Mouse (Mus musculus) 3134 (cell line): ENCODE data around the gene Mtmr1.
"Not testable (repeated sequence)": the region's sequence is repeated elsewhere in the genome, so short reads cannot be mapped to it uniquely, and the experiment has no call there.

ENCODE experiments used
- DNase-seq: peaks from one replicate; pipeline ENCODE4 v3.0.0-alpha.2; 2011; ENCODE audit warnings: low spot score; ENCODE audit not compliant: insufficient read length; ENCODE audit errors: extremely low read depth

Mtmr1 gene

GRCm38 (mm10) chrX:71364554-71364991 lies at the start of gene Mtmr1:
Gene Mtmr1, plus strand, starts transcription at chrX:71364760.
- peak; percentile 82 for DNase-seq

DNA sequence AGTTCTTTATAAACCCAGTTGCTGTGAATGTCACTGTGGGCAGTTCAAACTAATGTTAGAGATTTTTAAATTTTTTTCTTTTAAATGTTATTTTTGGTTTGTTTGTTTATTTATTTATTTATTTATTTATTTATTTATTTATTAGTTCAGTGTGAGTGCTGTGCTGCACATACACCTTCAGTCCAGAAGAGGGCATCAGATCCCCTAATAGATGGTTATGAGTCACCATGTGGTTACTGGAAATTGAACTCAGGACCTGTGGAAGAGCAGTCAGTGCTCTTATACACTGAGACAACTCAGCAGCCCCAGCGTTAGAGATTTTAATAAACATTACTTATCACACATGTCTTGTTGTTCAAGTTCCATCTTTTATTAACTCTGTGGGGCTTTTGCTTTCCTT lies 12.5 kb upstream of the Mtmr1 start:
- no peak for DNase-seq

GRCm38 (mm10) chrX:71355331-71355730 lies 9.2 kb upstream of the Mtmr1 start:
- no peak for DNase-seq

DNA sequence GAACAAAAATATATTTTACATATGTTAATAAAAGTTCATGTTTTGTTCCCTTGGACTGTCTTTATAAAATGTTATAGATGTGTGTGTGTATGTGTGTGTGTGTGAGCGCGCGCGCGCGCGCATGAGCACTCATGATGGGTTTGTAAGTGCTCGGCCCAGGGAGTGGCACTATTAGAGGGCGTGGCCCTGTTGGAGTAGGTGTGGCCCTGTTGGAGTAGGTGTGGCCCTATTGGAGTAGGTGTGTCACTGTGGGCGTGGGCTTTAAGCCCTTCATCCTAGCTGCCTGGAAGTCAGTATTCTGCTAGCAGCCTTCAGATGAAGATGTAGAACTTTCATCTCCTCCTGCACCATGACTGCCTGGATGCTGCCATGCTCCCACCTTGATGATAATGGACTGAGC lies 2.8 kb upstream of the Mtmr1 start:
- not testable (repeated sequence) for DNase-seq

DNA sequence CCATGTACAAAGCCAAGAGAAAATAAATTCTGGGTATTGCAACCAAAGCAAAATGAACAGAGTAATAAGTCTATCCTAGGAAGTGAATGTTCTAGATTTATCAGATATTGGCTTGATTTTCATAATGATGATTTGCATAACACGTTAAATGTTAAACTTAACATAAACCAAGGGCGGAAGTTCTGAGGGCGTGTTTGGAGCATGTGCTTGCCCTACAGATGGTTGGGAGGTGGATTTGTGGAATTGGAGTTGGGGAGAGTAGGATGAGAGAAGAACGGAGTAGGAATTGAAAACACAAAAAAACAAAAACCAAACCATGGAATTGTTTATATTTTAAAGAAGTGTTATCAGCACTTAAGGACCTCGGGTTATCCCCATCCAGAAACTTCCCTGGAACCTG lies 498 bp upstream of the Mtmr1 start:
- DNase-seq: no peak

DNA sequence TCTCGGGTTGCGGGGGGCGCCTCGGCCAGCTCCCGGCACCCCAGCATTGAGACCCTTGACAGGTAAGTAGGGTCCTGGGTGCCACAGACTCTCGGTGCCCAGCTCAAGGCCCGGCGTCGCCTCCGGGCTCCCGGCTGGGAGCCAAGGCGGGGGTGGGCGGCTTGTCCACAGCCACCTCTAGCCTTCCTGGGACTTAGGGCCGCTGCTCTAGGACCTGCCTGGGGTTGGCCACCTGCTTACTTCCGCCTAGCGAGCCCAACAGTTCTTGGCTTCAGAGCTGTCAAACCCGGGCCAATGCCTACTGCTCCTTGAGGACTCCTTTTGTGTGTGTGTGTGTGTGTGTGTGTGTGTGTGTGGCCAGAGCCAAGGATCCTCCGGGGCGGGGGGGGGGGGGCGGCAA lies 451 bp downstream of the Mtmr1 start:
- DNase-seq: peak; percentile 67

DNA sequence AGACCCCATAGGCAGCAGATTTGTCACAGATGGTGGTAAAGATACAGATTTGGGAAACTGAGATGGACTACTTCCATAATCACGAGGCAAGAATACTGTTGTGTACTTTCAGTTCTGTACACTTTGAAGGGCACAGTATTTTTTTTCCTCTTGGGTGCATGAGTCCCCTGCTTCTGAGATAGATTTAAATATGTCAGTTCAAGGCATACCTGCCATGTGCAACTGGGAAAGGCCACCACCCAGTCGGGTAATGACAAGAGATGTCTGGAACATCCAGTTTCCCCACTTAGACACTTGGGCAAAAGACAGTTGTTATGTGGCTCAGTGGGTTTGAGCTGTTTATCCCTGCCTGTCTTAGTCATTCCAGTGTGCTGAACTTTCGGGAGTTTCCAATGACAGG lies 950 bp downstream of the Mtmr1 start:
- DNase-seq: no peak

- DNase-seq: no peak
These were observed 2.4 kb downstream of the Mtmr1 start for GRCm38 (mm10) chrX:71366973-71367372.

DNA sequence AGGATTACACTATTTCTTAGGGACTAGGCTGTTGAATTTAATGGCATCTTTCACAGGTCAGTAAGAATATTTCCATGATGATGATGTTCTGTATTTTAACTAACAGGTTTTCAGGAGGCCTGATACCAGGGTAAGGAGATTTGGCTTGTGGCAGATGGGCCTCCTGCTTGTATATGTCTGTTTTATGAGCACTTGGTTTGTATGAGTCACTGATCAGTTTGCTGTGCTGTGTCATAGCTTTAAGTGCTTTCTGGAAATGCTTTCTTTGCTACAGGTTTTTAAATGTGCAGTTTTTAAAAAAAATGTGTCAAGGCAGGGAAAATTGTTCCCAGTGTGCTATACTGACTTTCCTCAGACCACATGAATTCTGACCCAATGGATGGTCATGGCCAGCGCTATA lies 12.2 kb downstream of the Mtmr1 start:
- no peak for DNase-seq

- no peak for DNase-seq
These were observed 13.9 kb downstream of the Mtmr1 start for GRCm38 (mm10) chrX:71378435-71378834.

GRCm38 (mm10) chrX:71381571-71381970 lies 17.0 kb downstream of the Mtmr1 start:
- DNase-seq: no peak

DNA sequence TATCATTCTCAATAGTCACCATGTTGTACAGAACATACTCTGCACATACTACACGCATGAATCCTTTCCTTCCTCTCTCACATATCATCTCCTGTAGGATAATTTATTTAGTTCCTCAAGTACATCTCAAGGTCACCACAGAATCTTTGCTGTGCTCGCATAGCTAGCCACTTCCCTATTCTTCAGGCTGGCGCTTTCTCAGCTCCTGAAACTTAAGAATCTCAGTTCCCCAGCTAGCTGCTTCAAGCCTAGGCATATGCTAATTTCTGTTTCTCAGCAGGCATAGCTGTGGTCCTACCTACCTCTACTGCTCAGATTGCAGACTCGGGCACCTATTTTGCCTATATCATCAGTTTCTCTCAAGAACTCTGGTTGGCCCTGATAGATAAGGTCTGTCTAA lies 31.8 kb downstream of the Mtmr1 start:
- DNase-seq: no peak

- no peak for DNase-seq
These were observed 41.7 kb downstream of the Mtmr1 start for GRCm38 (mm10) chrX:71406290-71406689.

DNA sequence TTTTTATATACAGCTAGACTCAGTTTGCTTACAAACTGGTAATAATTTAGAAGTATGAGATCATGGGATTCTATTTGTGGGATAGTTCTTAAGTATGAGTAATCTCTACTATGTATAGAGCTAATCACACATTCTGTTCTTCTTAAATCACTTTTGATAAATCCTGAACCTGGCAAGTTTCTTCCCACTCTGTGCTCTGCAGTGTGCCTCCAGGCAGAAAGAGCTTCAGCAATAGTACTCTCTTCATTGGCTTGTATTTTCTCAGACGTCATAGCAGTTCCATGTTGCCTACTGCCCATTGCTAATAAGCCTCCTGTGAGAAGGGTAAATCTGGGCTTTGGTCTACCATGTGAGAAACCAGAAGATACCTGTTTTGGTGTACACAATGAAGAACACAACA lies 43.8 kb downstream of the Mtmr1 start:
- DNase-seq: no peak

DNA sequence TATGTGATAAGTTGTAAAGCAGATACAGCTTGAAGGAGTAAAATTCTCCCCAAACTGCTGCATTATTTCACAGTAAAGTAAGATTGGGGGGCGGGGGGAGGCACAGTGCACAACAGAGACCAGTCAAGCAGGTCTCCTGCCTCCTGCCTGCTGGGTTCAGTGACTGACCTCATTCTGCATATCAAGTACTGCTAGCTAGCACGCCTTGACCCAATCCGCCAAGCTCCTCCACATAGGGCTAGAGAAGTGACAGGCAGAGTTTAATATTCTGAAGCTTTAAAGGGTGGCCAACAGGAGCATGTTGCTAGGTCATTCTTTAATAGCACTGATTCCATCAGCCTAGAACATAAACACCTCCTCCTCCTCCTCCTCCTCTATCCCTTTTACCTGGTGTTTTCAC lies 48.2 kb downstream of the Mtmr1 start:
- DNase-seq: no peak

GRCm38 (mm10) chrX:71413616-71414015 lies 49.1 kb downstream of the Mtmr1 start:
- no peak for DNase-seq

DNA sequence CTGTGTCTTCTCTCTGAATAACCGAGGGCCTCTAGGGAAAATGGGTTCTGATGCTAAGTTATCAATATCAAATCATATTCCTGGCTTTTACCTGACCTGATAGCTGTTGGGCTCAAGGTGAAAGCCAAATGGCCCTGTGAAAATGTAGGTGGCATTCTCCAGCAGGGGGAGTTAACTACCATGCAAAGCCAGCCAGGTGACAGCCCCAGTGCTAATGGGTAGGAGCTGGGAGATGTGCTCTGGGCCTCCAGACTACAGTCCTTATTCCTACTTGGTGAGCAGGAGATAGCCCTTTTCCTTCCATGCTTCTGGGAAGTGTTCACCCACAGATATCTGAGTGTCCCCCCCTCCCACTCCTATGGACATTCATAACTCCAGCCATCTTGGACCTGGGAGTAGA lies 60.3 kb downstream of the Mtmr1 start:
- DNase-seq: no peak

GRCm38 (mm10) chrX:71425746-71426519 lies 61.4 kb downstream of the Mtmr1 start:
- DNase-seq: peak; percentile 11

DNA sequence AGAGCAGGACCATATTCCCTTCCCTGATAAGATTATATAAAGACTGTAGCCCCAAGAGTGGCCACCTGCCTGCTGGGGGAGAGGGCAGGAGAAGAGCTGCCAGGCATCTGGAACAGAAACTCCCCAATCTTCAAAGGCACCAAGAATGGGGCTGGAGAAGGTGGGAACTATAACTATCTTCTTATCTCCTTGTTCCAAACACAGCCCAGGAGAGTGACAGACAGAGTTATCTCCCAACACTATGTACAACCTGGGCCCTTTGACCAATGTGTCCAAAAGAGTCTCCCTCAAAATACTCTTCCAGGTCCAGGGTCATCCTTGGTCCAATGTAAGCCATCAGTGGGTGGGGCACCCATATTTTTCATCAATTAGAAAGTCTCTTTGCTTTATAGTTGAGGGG lies 62.9 kb downstream of the Mtmr1 start:
- DNase-seq: no peak

- no peak for DNase-seq
These were observed 66.3 kb downstream of the Mtmr1 start for GRCm38 (mm10) chrX:71430900-71431299.

GRCm38 (mm10) chrX:71434448-71434847 lies 69.9 kb downstream of the Mtmr1 start:
- no peak for DNase-seq

GRCm38 (mm10) chrX:71434860-71435259 lies 70.3 kb downstream of the Mtmr1 start:
- no peak for DNase-seq

- DNase-seq: no peak
These were observed 71.0 kb downstream of the Mtmr1 start for GRCm38 (mm10) chrX:71435542-71435941.
